Mouse (Mus musculus): ENCODE results near the gene Prelid3b. TPM values are rescaled to one million over a fixed set of nuclear protein-coding genes. Genes with fewer than 3 reads are reported as not detected.

Prelid3b gene
- polyA plus RNA-seq, 1 experiment: 48.1 TPM

DNA sequence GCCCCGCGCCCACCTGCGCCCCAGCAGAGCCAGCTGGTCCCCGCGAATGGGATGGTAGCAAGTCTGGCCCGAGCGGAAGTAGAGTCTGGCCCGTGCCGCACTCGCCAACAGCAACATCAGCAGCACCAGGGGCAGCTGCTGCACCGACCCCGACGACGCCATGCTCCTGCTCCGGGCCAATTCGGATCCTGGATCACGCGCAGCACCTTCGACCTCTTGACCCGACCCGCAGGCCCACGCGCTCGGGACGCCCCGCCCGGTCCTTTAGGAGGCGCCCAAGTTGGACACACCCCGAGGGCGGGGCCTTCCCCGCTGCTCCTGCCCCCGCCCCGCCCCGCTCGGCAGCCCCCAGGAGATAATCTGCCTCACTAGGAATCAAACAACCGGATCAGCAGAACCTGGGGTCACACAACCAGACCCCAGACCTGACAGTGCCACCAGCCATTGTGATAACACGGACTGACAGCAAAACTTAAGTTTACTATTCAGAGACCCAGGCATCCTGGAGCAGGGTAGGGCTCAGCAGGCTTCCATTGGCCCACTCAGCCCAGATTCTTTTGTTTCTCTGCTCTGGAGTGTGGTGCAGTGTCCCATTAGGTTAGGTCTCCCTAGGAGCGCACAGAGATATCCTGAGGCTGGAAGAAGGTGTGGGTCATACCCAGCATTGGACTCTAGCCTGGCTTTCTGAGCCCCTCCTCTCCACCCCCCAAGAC is 34.0 kb downstream of the Prelid3b start, which contains the start of gene Ctsz:
Ctsz (minus strand) TSS at position 303 of the 713 bp plus-strand sequence.
- no peaks in the 10 kb centered on the region for H3K27me3 ChIP-seq (replicated peaks; ENCODE audit: control insufficient read depth, insufficient read depth, low read length)
- WGBS: 3% methylated on average over 38 of the region's 38 CpGs
- DNase-seq: peak; percentile 86
- TF ChIP-seq CTCF (conservative IDR thresholded peaks at IDR 0.05; ENCODE audit: insufficient read depth, insufficient read length, low read depth, low read length) (no peak), POLR2A (IDR thresholded peaks at IDR 0.05; ENCODE audit: low read depth, low read length) (peak; percentile 10)
- peak within 1 kb of the TSS; percentile 85 for H3K4me3 ChIP-seq (ENCODE audit: insufficient read depth, low read depth, low read length)
- peak within 1 kb of the TSS; percentile 8; the same call in 1 of the 2 replicates for H3K27ac ChIP-seq (ENCODE audit: insufficient read depth, low read depth, low read length)
- H3K4me1 ChIP-seq (ENCODE audit: control insufficient read depth, insufficient read depth, low read length): no peaks in the 10 kb centered on the region; the same call in 1 of the 2 replicates
- no peaks in the 10 kb centered on the region for H3K36me3 ChIP-seq (ENCODE audit: control insufficient read depth, insufficient read depth, low read length)

DNA sequence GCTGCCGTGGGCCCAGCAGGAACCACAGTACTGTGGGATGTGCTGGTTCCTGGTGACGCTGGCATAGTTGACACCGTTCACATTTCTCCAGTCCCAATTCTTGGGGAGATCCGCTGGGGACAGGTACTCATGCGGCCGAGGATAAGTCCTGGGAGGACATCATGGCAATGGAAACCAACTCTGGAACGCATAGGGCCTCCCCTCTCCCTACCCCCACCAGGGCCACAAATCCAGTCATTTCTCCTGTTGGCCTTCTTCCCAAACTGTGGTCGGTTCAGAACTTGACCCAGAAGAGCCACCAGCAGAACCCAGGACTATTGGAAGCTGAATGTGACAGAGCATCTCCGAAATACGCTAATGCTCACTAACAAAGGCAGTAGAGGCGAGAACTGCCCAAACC is 34.7 kb downstream of the Prelid3b start:
- no peaks in the 10 kb centered on the region for H3K36me3 ChIP-seq (ENCODE audit: control insufficient read depth, insufficient read depth, low read length)
- WGBS: 73% methylated on average over 11 of the region's 11 CpGs
- TF ChIP-seq POLR2A (IDR thresholded peaks at IDR 0.05; ENCODE audit: low read depth, low read length) (no peak), CTCF (conservative IDR thresholded peaks at IDR 0.05; ENCODE audit: insufficient read depth, insufficient read length, low read depth, low read length) (no peak)
- no peak overlapping the region for H3K27ac ChIP-seq (ENCODE audit: insufficient read depth, low read depth, low read length)
- H3K4me1 ChIP-seq (ENCODE audit: control insufficient read depth, insufficient read depth, low read length): no peaks in the 10 kb centered on the region; the same call in 1 of the 2 replicates
- H3K4me3 ChIP-seq (ENCODE audit: insufficient read depth, low read depth, low read length): peak overlapping the region; percentile 85
- H3K27me3 ChIP-seq (replicated peaks; ENCODE audit: control insufficient read depth, insufficient read depth, low read length): no peaks in the 10 kb centered on the region
- DNase-seq: no peak

DNA sequence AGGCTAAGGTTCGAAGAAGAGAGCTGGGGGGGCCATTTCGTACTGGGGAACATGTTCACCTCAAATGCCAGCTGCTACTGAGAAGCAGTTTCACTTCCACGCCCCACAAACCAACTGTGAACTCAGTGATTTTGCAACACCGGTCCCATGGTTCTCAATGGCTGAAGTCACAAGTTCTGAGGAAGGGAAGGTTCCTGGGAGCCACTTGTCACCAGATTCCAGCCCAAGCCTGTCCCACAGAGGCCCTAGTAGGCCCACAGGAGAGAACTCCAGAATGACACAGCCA is 35.2 kb downstream of the Prelid3b start:
- H3K36me3 ChIP-seq (ENCODE audit: control insufficient read depth, insufficient read depth, low read length): no peaks in the 10 kb centered on the region
- no peaks in the 10 kb centered on the region for H3K27me3 ChIP-seq (replicated peaks; ENCODE audit: control insufficient read depth, insufficient read depth, low read length)
- H3K4me3 ChIP-seq (ENCODE audit: insufficient read depth, low read depth, low read length): 0 out of 2 replicates have a peak overlapping the region, but pooled peaks have one; percentile 85
- TF ChIP-seq CTCF (conservative IDR thresholded peaks at IDR 0.05; ENCODE audit: insufficient read depth, insufficient read length, low read depth, low read length) (no peak), POLR2A (IDR thresholded peaks at IDR 0.05; ENCODE audit: low read depth, low read length) (no peak)
- DNase-seq: peak; percentile 48
- no peak overlapping the region for H3K27ac ChIP-seq (ENCODE audit: insufficient read depth, low read depth, low read length)
- 89% methylated on average over 4 of the region's 4 CpGs for WGBS
- no peaks in the 10 kb centered on the region; the same call in 1 of the 2 replicates for H3K4me1 ChIP-seq (ENCODE audit: control insufficient read depth, insufficient read depth, low read length)

DNA sequence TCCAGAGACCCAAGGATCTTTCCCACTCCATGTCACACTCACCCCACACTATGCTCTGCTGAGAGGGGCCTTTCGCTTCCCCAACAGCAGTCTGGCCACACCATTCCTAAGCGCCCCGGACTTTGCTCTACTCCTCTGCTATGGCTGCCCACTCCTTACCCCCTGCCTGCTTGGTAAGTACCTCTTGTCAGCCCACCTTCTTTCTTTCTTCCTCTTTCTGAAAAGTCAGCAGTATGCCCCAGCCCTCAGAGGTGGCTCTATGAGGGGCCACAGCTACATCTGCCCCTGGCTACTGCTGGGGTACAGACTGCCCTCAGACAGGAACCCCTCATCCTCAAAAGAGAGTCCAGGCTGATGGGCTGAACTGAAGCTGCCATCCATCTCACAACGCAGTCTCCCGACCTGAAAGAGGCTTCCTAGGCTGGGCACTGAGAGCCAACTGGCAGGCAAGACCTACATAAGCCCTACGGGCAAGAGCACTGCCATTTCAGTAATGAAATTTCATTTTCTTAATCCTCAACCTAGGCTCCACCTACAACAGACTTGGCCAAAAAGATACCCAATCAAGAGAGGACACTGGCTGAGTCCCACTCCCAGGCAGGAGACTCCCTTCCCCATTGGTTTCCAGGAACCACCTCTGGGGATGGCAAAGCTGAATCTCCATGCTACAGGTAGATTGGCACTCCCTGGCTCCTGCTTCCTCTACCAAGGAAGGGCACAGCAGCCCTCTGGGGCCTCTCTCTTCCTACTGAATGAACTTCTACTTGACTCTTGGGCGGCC is 35.8 kb downstream of the Prelid3b start:
- no peak for DNase-seq
- WGBS: 90% methylated on average over 7 of the region's 7 CpGs
- H3K27ac ChIP-seq (ENCODE audit: insufficient read depth, low read depth, low read length): no peak overlapping the region
- no peaks in the 10 kb centered on the region for H3K27me3 ChIP-seq (replicated peaks; ENCODE audit: control insufficient read depth, insufficient read depth, low read length)
- no peaks in the 10 kb centered on the region; the same call in 1 of the 2 replicates for H3K4me1 ChIP-seq (ENCODE audit: control insufficient read depth, insufficient read depth, low read length)
- H3K4me3 ChIP-seq (ENCODE audit: insufficient read depth, low read depth, low read length): no peak overlapping the region
- H3K36me3 ChIP-seq (ENCODE audit: control insufficient read depth, insufficient read depth, low read length): no peaks in the 10 kb centered on the region
- TF ChIP-seq CTCF (conservative IDR thresholded peaks at IDR 0.05; ENCODE audit: insufficient read depth, insufficient read length, low read depth, low read length) (no peak), POLR2A (IDR thresholded peaks at IDR 0.05; ENCODE audit: low read depth, low read length) (no peak)

DNA sequence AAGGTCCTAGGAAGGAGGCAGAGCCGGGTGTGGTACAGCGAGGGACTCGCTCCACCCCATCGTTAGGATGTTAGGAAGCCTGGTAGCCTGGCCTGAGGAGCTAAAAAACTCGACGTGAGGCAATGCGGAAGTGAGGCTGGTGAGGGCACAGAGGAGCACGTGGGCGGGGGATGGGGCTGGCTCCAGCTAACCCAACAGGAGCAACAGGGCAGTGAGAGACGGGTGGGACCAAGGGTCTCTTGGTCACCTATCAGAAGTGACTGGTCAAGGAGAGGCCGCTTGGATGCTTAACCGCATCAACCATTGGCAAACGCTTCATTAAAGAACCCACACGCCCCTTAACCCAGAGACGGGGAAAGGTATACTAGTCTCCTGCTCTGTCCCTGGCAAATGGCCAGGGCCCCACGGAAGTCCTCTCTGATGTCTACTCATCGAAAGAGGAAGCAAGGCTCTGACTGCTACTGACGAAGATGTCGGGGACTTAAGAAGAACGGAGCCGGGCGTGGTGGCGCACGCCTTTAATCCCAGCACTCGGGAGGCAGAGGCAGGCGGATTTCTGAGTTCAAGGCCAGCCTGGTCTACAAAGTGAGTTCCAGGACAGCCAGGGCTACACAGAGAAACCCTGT is 36.7 kb downstream of the Prelid3b start:
- Histone ChIP-seq H3K4me3 (ENCODE audit: insufficient read depth, low read depth, low read length) (no peak overlapping the region), H3K4me1 (ENCODE audit: control insufficient read depth, insufficient read depth, low read length) (no peaks in the 10 kb centered on the region; the same call in 1 of the 2 replicates), H3K36me3 (ENCODE audit: control insufficient read depth, insufficient read depth, low read length) (no peaks in the 10 kb centered on the region), H3K27me3 (replicated peaks; ENCODE audit: control insufficient read depth, insufficient read depth, low read length) (no peaks in the 10 kb centered on the region), H3K27ac (ENCODE audit: insufficient read depth, low read depth, low read length) (no peak overlapping the region)
- 87% methylated on average over 26 of the region's 26 CpGs for WGBS
- TF ChIP-seq CTCF (conservative IDR thresholded peaks at IDR 0.05; ENCODE audit: insufficient read depth, insufficient read length, low read depth, low read length): no peak
- TF ChIP-seq POLR2A (IDR thresholded peaks at IDR 0.05; ENCODE audit: low read depth, low read length): no peak
- DNase-seq: peak; percentile 27

DNA sequence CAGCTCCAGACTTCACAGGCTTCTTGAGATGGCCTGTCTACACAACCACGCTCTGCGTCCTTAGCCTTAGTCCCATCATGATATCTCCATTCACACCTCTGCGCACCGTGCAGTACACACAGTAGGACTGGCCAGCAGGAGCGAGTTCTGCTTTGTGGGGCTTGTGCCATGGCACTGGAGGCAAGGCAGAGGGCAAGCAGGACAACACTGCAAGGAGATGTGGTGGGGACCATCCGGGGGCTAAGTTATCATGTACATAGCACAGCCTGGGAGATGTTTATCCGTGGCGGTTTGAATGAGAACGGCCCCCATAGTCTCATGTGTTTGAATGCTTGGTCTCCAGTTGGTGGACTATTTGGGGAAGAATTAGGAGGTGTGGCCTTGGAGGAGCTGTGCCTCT is 37.9 kb downstream of the Prelid3b start:
- TF ChIP-seq CTCF (conservative IDR thresholded peaks at IDR 0.05; ENCODE audit: insufficient read depth, insufficient read length, low read depth, low read length) (no peak), POLR2A (IDR thresholded peaks at IDR 0.05; ENCODE audit: low read depth, low read length) (no peak)
- DNase-seq: no peak
- no peaks in the 10 kb centered on the region; the same call in 1 of the 2 replicates for H3K4me1 ChIP-seq (ENCODE audit: control insufficient read depth, insufficient read depth, low read length)
- WGBS: 97% methylated on average over 9 of the region's 9 CpGs
- H3K36me3 ChIP-seq (ENCODE audit: control insufficient read depth, insufficient read depth, low read length): no peaks in the 10 kb centered on the region
- H3K27me3 ChIP-seq (replicated peaks; ENCODE audit: control insufficient read depth, insufficient read depth, low read length): no peaks in the 10 kb centered on the region
- no peak overlapping the region for H3K27ac ChIP-seq (ENCODE audit: insufficient read depth, low read depth, low read length)
- no peak overlapping the region for H3K4me3 ChIP-seq (ENCODE audit: insufficient read depth, low read depth, low read length)
